Mouse (Mus musculus) midbrain, embryonic 15.5 days (tissue): ENCODE measurements around the gene Col4a3. TPM values are rescaled to one million over a fixed set of nuclear protein-coding genes. Genes with fewer than 3 reads are reported as not detected.
A peak's percentile ranks its signal among the peaks of the same experiment; 100 is the strongest.

Experiments
- ATAC-seq: fragments of 200-750 bp; cut with Nextera tagmentation; replicated peaks from 2 replicates; pipeline ENCODE4 v1.8.0; 2017; ENCODE audit warnings: moderate TSS enrichment
- H3K27ac ChIP-seq: fragments of 300-500 bp; sonication (generic); 2 replicates; pipeline ENCODE4 v1.5.1; 2015; ENCODE audit warnings: mild to moderate bottlenecking, inconsistent platforms
- H3K27me3 ChIP-seq: fragments of 300-500 bp; sonication (generic); replicated peaks from 2 replicates; pipeline ENCODE4 v1.6.1; 2015; ENCODE audit warnings: inconsistent platforms
- H3K36me3 ChIP-seq: fragments of 300-500 bp; sonication (generic); replicated peaks from 2 replicates; pipeline ENCODE4 v1.6.1; 2015; ENCODE audit warnings: inconsistent platforms
- H3K4me1 ChIP-seq: fragments of 300-500 bp; sonication (generic); 2 replicates; pipeline ENCODE4 v1.6.1; 2015; ENCODE audit warnings: inconsistent platforms
- H3K4me2 ChIP-seq: fragments of 300-500 bp; sonication (generic); 2 replicates; pipeline ENCODE4 v1.6.1; 2015; ENCODE audit warnings: inconsistent platforms, mild to moderate bottlenecking, moderate library complexity
- H3K4me3 ChIP-seq: fragments of 300-500 bp; sonication (generic); 2 replicates; pipeline ENCODE4 v1.5.1; 2015; ENCODE audit warnings: mild to moderate bottlenecking, inconsistent platforms
- H3K9ac ChIP-seq: fragments of 300-500 bp; sonication (generic); 2 replicates; pipeline ENCODE4 v1.6.1; 2015; ENCODE audit warnings: mild to moderate bottlenecking, inconsistent platforms
- H3K9me3 ChIP-seq: fragments of 300-500 bp; sonication (generic); 2 replicates; pipeline ENCODE4 v1.6.1; 2016; ENCODE audit warnings: inconsistent platforms
- WGBS: fragments of 180-500 bp; shearing (Covaris S2); methylation state at CpG from one replicate; pipeline ENCODE4 v1.1.7; 2015; ENCODE audit warnings: mixed read lengths; 5-methylcytosine and 5-hydroxymethylcytosine counted together
- polyA plus RNA-seq: library from polyadenylated mRNA; unstranded; fragments of >200 nt; fragmentation: Nextera tagmentation; extraction: Ambion mirVana; gene quantifications from 2 replicates; pipeline ENCODE4 v1.2.1, GENCODE M21; 2015

Col4a3 gene
- polyA plus RNA-seq, 1 experiment from 2014 or later = 0.25 TPM

GRCm38 (mm10) chr1:82724339-82725025 is 137.8 kb downstream of the Col4a3 start, which contains the start of gene Mff:
Gene Mff, plus strand, starts transcription at chr1:82724890.
- WGBS = 10% methylated on average over 38 of the region's 38 CpGs
- peaks cover 16% of the 10 kb centered on the region for H3K27me3 ChIP-seq

GRCm38 (mm10) chr1:82725026-82725874 is 138.5 kb downstream of the Col4a3 start:
- peaks cover 16% of the 10 kb centered on the region for H3K4me1 ChIP-seq
- peak overlapping the region; percentile 86 for H3K4me3 ChIP-seq
- H3K9me3 ChIP-seq = no peaks in the 10 kb centered on the region
- peak overlapping the region; percentile 78 for H3K27ac ChIP-seq
- peak; percentile 97 for ATAC-seq
- H3K4me2 ChIP-seq = peak overlapping the region; percentile 73
- H3K36me3 ChIP-seq = peaks cover 16% of the 10 kb centered on the region
- WGBS = under 1% methylated on average over 37 of the region's 37 CpGs
- H3K9ac ChIP-seq = peak overlapping the region; percentile 93
- H3K27me3 ChIP-seq = peaks cover 16% of the 10 kb centered on the region

More at GRCm38 (mm10) chr1:82724339-82725025, 137.8 kb downstream of the Col4a3 start, which contains the start of gene Mff:
- H3K4me3 ChIP-seq = peak within 1 kb of the TSS; percentile 86
- peak; percentile 100 for ATAC-seq
- H3K9me3 ChIP-seq = no peaks in the 10 kb centered on the region
- peaks cover 16% of the 10 kb centered on the region for H3K4me1 ChIP-seq
- peak within 1 kb of the TSS; percentile 78 for H3K27ac ChIP-seq
- peak within 1 kb of the TSS; percentile 73 for H3K4me2 ChIP-seq
- peak within 1 kb of the TSS; percentile 93 for H3K9ac ChIP-seq
- peaks cover 8% of the 10 kb centered on the region; the same call in 1 of the 2 replicates for H3K36me3 ChIP-seq

GRCm38 (mm10) chr1:82725875-82726185 is 139.1 kb downstream of the Col4a3 start:
- no peak for ATAC-seq
- Histone ChIP-seq H3K9me3 (no peaks in the 10 kb centered on the region), H3K36me3 (peaks cover 20% of the 10 kb centered on the region), H3K4me1 (peaks cover 16% of the 10 kb centered on the region), H3K4me2 (peak overlapping the region; percentile 73), H3K27ac (no peak overlapping the region), H3K9ac (peak overlapping the region; percentile 93), H3K4me3 (peak overlapping the region; percentile 86), H3K27me3 (peaks cover 16% of the 10 kb centered on the region)
- WGBS = 46% methylated on average over 4 of the region's 4 CpGs

DNA sequence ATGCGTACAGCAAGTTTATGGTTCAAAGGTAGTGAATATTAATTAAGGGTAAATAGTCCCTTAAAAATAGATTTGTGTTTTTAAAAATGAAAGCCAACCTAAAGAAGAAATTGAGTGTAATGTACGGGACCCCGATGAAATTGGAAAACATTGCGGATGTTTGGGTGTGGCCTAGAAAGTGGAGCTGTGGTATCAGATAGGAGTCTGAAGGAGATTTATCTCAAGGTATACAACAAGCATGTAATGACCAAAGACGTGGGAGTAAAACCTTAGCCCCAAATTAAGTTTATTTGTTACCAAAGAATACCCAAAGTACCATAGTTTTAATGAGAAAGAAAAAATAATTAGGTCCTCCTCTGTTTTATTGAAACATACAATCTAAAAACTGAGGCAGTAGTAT is 139.8 kb downstream of the Col4a3 start:
- no peaks in the 10 kb centered on the region for H3K9me3 ChIP-seq
- peaks cover 10% of the 10 kb centered on the region for H3K27me3 ChIP-seq
- no peak overlapping the region for H3K4me2 ChIP-seq
- WGBS = 95% methylated on average over 5 of the region's 5 CpGs
- peaks cover 26% of the 10 kb centered on the region for H3K36me3 ChIP-seq
- H3K4me1 ChIP-seq = peaks cover 16% of the 10 kb centered on the region
- H3K4me3 ChIP-seq = no peak overlapping the region
- H3K9ac ChIP-seq = no peak overlapping the region
- ATAC-seq = no peak
- H3K27ac ChIP-seq = no peak overlapping the region

DNA sequence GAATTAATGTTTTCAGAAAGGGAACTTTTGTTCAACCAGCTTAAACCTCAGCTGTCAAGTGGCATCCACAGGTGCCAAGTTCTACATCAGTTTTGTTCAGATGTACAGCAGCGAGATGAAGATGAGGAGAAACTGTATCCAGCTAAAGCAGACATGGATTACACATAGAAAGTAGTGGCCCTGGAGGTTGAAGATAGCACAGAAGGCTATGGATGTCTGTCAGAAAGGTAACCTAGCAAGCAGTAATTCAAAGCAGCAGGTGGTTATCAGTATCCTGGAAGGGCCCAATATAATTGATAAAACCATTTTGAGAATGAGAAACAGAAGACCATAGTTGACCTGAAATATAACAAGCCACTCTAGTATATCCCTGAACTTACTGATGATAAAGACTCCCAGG is 146.6 kb downstream of the Col4a3 start:
- H3K9ac ChIP-seq = no peak overlapping the region
- no peak overlapping the region for H3K4me3 ChIP-seq
- H3K4me2 ChIP-seq = no peak overlapping the region
- no peak for ATAC-seq
- WGBS = 93% methylated on average over 1 of the region's 1 CpGs
- H3K4me1 ChIP-seq = no peaks in the 10 kb centered on the region
- H3K36me3 ChIP-seq = peaks cover 56% of the 10 kb centered on the region
- no peaks in the 10 kb centered on the region for H3K9me3 ChIP-seq
- H3K27me3 ChIP-seq = no peaks in the 10 kb centered on the region
- no peak overlapping the region for H3K27ac ChIP-seq

DNA sequence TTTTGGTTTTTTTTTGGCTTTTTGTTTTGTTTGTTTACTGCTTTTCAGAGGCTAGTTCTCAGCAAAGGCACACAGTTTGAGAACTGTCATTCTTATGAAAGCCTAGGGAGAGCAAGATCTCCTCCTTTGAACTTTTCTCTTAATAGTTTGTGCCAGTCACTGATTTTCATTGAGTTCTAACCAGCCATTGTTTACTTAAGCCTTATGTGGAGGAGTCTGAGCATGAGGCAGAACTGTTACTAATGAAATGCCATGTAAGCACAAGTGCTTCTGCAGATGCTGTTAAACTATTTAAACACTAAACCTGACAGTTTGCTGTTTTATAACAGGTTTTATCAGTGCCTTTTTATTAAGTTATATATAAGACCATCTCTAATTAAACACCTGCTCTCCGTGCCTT is 151.3 kb downstream of the Col4a3 start:
- Histone ChIP-seq H3K4me2 (no peak overlapping the region), H3K4me1 (no peaks in the 10 kb centered on the region), H3K27me3 (no peaks in the 10 kb centered on the region), H3K9me3 (no peaks in the 10 kb centered on the region), H3K9ac (no peak overlapping the region), H3K4me3 (no peak overlapping the region), H3K27ac (no peak overlapping the region), H3K36me3 (peaks cover 21% of the 10 kb centered on the region)
- WGBS = 84% methylated on average over 1 of the region's 1 CpGs
- ATAC-seq = no peak

GRCm38 (mm10) chr1:82741539-82741938 is 154.8 kb downstream of the Col4a3 start:
- H3K27ac ChIP-seq = no peak overlapping the region
- no peak for ATAC-seq
- H3K9me3 ChIP-seq = no peaks in the 10 kb centered on the region
- WGBS = 89% methylated on average over 7 of the region's 7 CpGs
- no peak overlapping the region for H3K9ac ChIP-seq
- H3K4me3 ChIP-seq = no peak overlapping the region
- H3K4me1 ChIP-seq = no peaks in the 10 kb centered on the region
- peaks cover 6% of the 10 kb centered on the region for H3K36me3 ChIP-seq
- no peaks in the 10 kb centered on the region for H3K27me3 ChIP-seq
- no peak overlapping the region for H3K4me2 ChIP-seq

GRCm38 (mm10) chr1:82743962-82744361 is 157.2 kb downstream of the Col4a3 start:
- no peak for ATAC-seq

GRCm38 (mm10) chr1:82746408-82746807 is 159.7 kb downstream of the Col4a3 start:
- Histone ChIP-seq H3K9ac (no peak overlapping the region), H3K9me3 (no peaks in the 10 kb centered on the region), H3K27me3 (no peaks in the 10 kb centered on the region), H3K4me2 (no peak overlapping the region), H3K27ac (no peak overlapping the region), H3K4me1 (no peaks in the 10 kb centered on the region), H3K36me3 (peaks cover 8% of the 10 kb centered on the region), H3K4me3 (no peak overlapping the region)
- no peak for ATAC-seq
- WGBS = 83% methylated on average over 4 of the region's 4 CpGs

More at GRCm38 (mm10) chr1:82743962-82744361, 157.2 kb downstream of the Col4a3 start:
- H3K27ac ChIP-seq = no peak overlapping the region
- H3K4me2 ChIP-seq = no peak overlapping the region
- no peak overlapping the region for H3K9ac ChIP-seq
- no peaks in the 10 kb centered on the region for H3K27me3 ChIP-seq
- no peak overlapping the region for H3K4me3 ChIP-seq
- H3K36me3 ChIP-seq = peaks cover 4% of the 10 kb centered on the region
- no peaks in the 10 kb centered on the region for H3K4me1 ChIP-seq
- WGBS = 97% methylated on average over 3 of the region's 3 CpGs
- H3K9me3 ChIP-seq = no peaks in the 10 kb centered on the region

- no peak overlapping the region for H3K4me2 ChIP-seq
- ATAC-seq = no peak
- 91% methylated on average over 2 of the region's 2 CpGs for WGBS
- H3K27me3 ChIP-seq = no peaks in the 10 kb centered on the region
- H3K27ac ChIP-seq = no peak overlapping the region
- H3K4me3 ChIP-seq = no peak overlapping the region
- no peaks in the 10 kb centered on the region for H3K4me1 ChIP-seq
- H3K9me3 ChIP-seq = no peaks in the 10 kb centered on the region
- H3K36me3 ChIP-seq = peaks cover 14% of the 10 kb centered on the region; the same call in 1 of the 2 replicates
- no peak overlapping the region for H3K9ac ChIP-seq
Measured at GRCm38 (mm10) chr1:82747714-82748452, 161.2 kb downstream of the Col4a3 start.

DNA sequence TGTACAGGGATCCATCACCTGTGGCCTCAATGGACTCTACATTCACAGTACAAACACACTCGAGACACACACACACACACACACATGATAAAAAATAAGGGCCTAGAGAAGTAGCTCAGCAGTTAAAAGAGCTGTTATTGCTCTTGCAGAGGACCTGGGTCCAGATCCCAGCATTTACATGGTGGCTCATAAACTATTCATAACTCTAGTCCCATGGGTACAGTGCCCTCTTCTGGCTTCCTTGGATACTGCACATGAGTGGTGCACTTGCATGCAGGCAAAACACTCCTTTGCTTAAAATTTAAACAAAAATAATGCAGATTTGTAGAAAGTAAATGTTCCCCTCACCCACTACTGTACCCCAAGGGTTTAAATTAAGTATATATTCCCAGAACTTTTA is 172.8 kb downstream of the Col4a3 start:
- Histone ChIP-seq H3K4me2 (no peak overlapping the region), H3K27me3 (no peaks in the 10 kb centered on the region), H3K9me3 (no peaks in the 10 kb centered on the region), H3K27ac (no peak overlapping the region), H3K4me3 (no peak overlapping the region), H3K9ac (no peak overlapping the region), H3K36me3 (peaks cover 15% of the 10 kb centered on the region), H3K4me1 (no peaks in the 10 kb centered on the region)
- WGBS = 93% methylated on average over 1 of the region's 1 CpGs
- no peak for ATAC-seq
